Mouse (Mus musculus): ENCODE data around the gene Cyp27a1. TPM values are rescaled to one million over a fixed set of nuclear protein-coding genes. Genes with fewer than 3 reads are reported as not detected.

The Cyp27a1 gene
- polyA plus RNA-seq, 1 experiment from 2014 or later, result 19.8 TPM

DNA sequence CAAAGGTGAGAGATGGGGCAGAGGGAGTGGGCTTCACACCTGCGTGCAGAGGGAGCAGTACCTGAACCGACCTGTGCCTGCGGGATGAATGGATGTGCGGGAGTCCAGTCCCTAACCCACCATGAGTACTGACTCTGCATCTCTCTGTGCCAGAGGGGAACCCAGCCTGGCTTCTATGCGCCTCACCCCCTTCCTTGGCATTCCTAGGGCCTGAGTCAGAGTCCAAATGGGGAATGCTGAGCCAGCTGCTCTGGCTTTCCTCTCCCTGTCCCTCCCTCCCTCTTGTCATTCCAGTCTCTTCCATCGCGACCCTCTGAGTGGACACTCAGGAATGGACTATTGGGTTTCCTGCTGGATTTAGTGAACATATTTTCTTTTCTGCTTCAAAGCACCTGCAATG is 35.9 kb downstream of the Cyp27a1 start:
- H3K4me3 ChIP-seq (ENCODE audit: low read depth, low read length), result no peak overlapping the region
- DNase-seq (ENCODE audit: low spot score) (no peak), ATAC-seq (ENCODE audit: insufficient number of reproducible peaks, low FRiP score, low TSS enrichment, low read depth) (no peak)
- WGBS, result 62% methylated on average over 7 of the region's 7 CpGs
- no peaks in the 10 kb centered on the region for H3K4me1 ChIP-seq (ENCODE audit: control insufficient read depth, insufficient read depth, low read length)
- no peak overlapping the region for H3K4me2 ChIP-seq (ENCODE audit: low read depth, severe bottlenecking)
- H3K9me3 ChIP-seq (ENCODE audit: control insufficient read depth, low read length), result no peaks in the 10 kb centered on the region
- H3K36me3 ChIP-seq (ENCODE audit: control insufficient read depth, insufficient read depth, low read length), result no peaks in the 10 kb centered on the region
- no peak overlapping the region for H3K27ac ChIP-seq (replicated peaks; ENCODE audit: low read depth, low read length)
- 0 out of 2 replicates have a peak, but pooled peaks cover 12% of the 10 kb centered on the region for H3K27me3 ChIP-seq (ENCODE audit: control insufficient read depth, insufficient read depth, low read length)
- no peak overlapping the region for H3K9ac ChIP-seq (ENCODE audit: low read length)

DNA sequence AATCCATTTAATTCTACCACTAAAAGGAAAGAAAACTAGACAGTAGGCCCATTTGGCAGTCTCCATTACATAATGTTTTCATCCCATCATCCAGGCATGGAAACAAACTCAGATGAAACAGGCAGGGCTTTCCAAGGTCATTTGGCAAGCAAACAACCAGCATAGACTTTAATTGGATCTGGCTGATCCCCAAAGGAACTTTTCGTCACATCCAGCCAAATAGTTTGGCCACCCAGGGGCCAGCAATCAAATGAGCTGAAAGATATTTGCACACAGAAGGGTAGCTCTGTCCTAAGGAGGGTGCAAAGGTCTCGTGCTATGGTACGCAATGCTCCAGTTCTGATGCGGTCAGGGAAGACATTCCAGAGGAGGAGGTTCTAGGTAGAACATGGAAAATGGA is 37.3 kb downstream of the Cyp27a1 start:
- Histone ChIP-seq H3K27ac (replicated peaks; ENCODE audit: low read depth, low read length) (no peak overlapping the region), H3K4me1 (ENCODE audit: control insufficient read depth, insufficient read depth, low read length) (no peaks in the 10 kb centered on the region), H3K27me3 (ENCODE audit: control insufficient read depth, insufficient read depth, low read length) (0 out of 2 replicates have a peak, but pooled peaks cover 12% of the 10 kb centered on the region), H3K9me3 (ENCODE audit: control insufficient read depth, low read length) (no peaks in the 10 kb centered on the region), H3K9ac (ENCODE audit: low read length) (no peak overlapping the region), H3K36me3 (ENCODE audit: control insufficient read depth, insufficient read depth, low read length) (no peaks in the 10 kb centered on the region), H3K4me2 (ENCODE audit: low read depth, severe bottlenecking) (no peak overlapping the region), H3K4me3 (ENCODE audit: low read depth, low read length) (no peak overlapping the region)
- WGBS, result 85% methylated on average over 4 of the region's 4 CpGs
- no peak for DNase-seq (ENCODE audit: low spot score)
- no peak for ATAC-seq (ENCODE audit: insufficient number of reproducible peaks, low FRiP score, low TSS enrichment, low read depth)

DNA sequence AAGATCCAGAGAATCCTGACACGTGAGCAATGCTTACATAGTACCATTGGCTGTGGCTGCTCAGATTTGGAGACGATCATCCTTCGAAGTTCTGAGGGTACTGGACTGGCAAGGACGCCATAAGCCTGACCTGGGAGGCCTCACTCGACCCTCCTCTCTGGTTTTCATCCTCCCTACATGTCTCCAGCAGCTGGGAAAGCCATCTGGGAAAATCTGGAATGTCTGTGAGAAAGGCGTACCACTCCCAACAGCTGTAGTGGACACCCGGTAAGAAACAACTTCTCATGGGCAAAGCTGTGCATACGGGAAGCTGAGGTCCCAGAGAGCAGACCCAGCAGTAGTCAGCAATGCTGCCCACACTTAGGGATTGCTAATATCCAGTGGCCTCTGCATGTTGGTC is 38.8 kb downstream of the Cyp27a1 start:
- WGBS, result 84% methylated on average over 8 of the region's 8 CpGs
- H3K36me3 ChIP-seq (ENCODE audit: control insufficient read depth, insufficient read depth, low read length), result no peaks in the 10 kb centered on the region
- H3K27ac ChIP-seq (replicated peaks; ENCODE audit: low read depth, low read length), result no peak overlapping the region
- ATAC-seq (ENCODE audit: insufficient number of reproducible peaks, low FRiP score, low TSS enrichment, low read depth), result no peak
- H3K4me3 ChIP-seq (ENCODE audit: low read depth, low read length), result no peak overlapping the region
- H3K9ac ChIP-seq (ENCODE audit: low read length), result no peak overlapping the region
- DNase-seq (ENCODE audit: low spot score), result no peak
- H3K27me3 ChIP-seq (ENCODE audit: control insufficient read depth, insufficient read depth, low read length), result 0 out of 2 replicates have a peak, but pooled peaks cover 12% of the 10 kb centered on the region
- H3K9me3 ChIP-seq (ENCODE audit: control insufficient read depth, low read length), result no peaks in the 10 kb centered on the region
- no peak overlapping the region for H3K4me2 ChIP-seq (ENCODE audit: low read depth, severe bottlenecking)
- H3K4me1 ChIP-seq (ENCODE audit: control insufficient read depth, insufficient read depth, low read length), result no peaks in the 10 kb centered on the region

DNA sequence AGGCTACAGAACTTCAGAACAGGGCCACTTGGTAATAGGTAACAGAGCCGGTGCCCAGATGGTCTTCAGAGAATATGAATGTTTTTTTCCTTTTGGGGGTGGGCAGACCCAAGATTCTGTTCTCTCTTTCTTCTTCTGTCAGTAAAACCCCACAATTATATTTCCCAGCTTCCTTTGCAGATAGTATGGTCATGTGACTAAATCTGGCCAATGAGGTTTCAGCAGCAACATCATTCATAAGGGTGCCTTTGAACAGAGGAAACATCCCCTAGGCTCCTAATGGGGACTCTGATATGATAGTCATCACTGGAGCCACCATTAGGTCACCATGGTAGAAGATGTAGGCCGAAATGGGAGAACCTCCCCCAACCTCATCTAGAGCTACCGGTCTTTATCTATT is 39.5 kb downstream of the Cyp27a1 start:
- H3K27ac ChIP-seq (replicated peaks; ENCODE audit: low read depth, low read length), result no peak overlapping the region
- ATAC-seq (ENCODE audit: insufficient number of reproducible peaks, low FRiP score, low TSS enrichment, low read depth), result no peak
- no peak overlapping the region for H3K4me3 ChIP-seq (ENCODE audit: low read depth, low read length)
- no peak overlapping the region for H3K9ac ChIP-seq (ENCODE audit: low read length)
- DNase-seq (ENCODE audit: low spot score), result no peak
- H3K9me3 ChIP-seq (ENCODE audit: control insufficient read depth, low read length), result no peaks in the 10 kb centered on the region
- 98% methylated on average over 3 of the region's 3 CpGs for WGBS
- 0 out of 2 replicates have a peak, but pooled peaks cover 9% of the 10 kb centered on the region for H3K27me3 ChIP-seq (ENCODE audit: control insufficient read depth, insufficient read depth, low read length)
- H3K36me3 ChIP-seq (ENCODE audit: control insufficient read depth, insufficient read depth, low read length), result no peaks in the 10 kb centered on the region
- H3K4me2 ChIP-seq (ENCODE audit: low read depth, severe bottlenecking), result no peak overlapping the region
- H3K4me1 ChIP-seq (ENCODE audit: control insufficient read depth, insufficient read depth, low read length), result no peaks in the 10 kb centered on the region

DNA sequence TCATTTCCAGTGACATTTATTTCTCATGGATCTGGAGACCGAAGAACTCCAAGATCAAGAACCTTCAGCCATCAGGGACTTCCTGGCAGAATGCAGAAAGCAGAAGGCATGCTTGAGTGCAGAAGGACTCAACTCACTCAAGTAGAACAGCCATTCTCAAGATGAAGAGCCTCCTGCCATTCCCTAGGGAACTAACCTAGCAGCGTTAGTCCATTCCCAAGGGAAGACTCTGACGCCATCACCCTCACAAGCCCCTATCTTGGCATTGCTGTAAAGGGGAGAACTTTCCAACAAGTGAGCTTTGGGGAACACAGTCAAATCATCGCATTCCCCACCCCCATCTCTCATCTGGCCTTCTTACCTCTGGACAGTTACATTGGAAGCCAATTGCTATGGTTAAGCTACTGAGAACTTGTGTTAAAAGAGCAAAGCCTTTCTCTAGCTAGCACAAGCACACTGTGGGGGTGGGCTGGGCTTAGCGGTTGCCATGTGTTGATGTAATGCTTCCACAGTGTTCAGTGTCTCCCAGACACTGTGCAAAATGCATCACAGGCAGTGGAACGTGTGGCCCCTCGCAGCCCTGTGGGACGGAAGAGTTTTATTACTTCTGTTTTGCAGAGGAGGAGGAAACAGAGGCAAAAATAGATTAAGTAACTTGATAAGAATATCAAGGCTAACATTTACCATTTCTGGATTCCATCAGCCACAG is 40.0 kb downstream of the Cyp27a1 start:
- Histone ChIP-seq H3K9me3 (ENCODE audit: control insufficient read depth, low read length) (no peaks in the 10 kb centered on the region), H3K9ac (ENCODE audit: low read length) (no peak overlapping the region), H3K36me3 (ENCODE audit: control insufficient read depth, insufficient read depth, low read length) (no peaks in the 10 kb centered on the region), H3K27ac (replicated peaks; ENCODE audit: low read depth, low read length) (no peak overlapping the region), H3K27me3 (ENCODE audit: control insufficient read depth, insufficient read depth, low read length) (0 out of 2 replicates have a peak, but pooled peaks cover 7% of the 10 kb centered on the region), H3K4me1 (ENCODE audit: control insufficient read depth, insufficient read depth, low read length) (no peaks in the 10 kb centered on the region), H3K4me3 (ENCODE audit: low read depth, low read length) (no peak overlapping the region), H3K4me2 (ENCODE audit: low read depth, severe bottlenecking) (no peak overlapping the region)
- ATAC-seq (ENCODE audit: insufficient number of reproducible peaks, low FRiP score, low TSS enrichment, low read depth), result no peak
- WGBS, result 80% methylated on average over 8 of the region's 8 CpGs
- no peak for DNase-seq (ENCODE audit: low spot score)

DNA sequence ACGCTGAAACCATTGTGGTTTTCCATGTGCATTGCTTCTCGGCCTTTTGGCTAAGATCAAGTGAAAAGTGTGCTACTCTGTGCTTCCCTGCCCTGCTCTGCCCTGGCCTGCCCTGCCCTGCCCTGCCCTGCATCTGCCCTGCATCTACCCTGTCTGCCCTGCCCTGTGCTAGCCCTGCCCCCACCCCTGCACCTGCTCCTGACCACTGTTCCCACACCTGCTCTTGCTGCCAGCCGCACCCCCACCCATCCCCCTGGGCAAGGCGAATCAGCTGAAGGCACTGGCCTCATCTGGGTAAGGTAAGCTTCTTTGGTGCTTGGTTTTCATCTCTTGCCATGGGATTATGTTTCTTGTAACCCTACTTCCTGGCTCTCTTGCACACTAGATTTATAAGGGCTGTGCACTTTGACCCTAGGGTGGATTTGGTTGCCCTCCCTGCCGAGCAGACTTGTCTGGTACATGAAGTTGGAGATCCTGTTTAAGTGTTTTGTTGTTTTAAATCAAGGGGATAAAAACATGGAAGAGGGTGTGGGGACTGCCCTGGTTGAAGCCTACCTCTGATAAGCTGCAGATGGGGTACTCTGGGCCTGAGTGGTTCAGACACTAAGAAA is 40.9 kb downstream of the Cyp27a1 start:
- no peak overlapping the region for H3K4me2 ChIP-seq (ENCODE audit: low read depth, severe bottlenecking)
- no peak overlapping the region for H3K27ac ChIP-seq (replicated peaks; ENCODE audit: low read depth, low read length)
- no peaks in the 10 kb centered on the region for H3K9me3 ChIP-seq (ENCODE audit: control insufficient read depth, low read length)
- ATAC-seq (ENCODE audit: insufficient number of reproducible peaks, low FRiP score, low TSS enrichment, low read depth), result peak; percentile 44; the same call in 1 of the 2 replicates
- DNase-seq (ENCODE audit: low spot score), result no peak
- H3K9ac ChIP-seq (ENCODE audit: low read length), result no peak overlapping the region
- no peaks in the 10 kb centered on the region for H3K27me3 ChIP-seq (ENCODE audit: control insufficient read depth, insufficient read depth, low read length)
- no peak overlapping the region for H3K4me3 ChIP-seq (ENCODE audit: low read depth, low read length)
- no peaks in the 10 kb centered on the region for H3K36me3 ChIP-seq (ENCODE audit: control insufficient read depth, insufficient read depth, low read length)
- 51% methylated on average over 5 of the region's 5 CpGs for WGBS
- H3K4me1 ChIP-seq (ENCODE audit: control insufficient read depth, insufficient read depth, low read length), result no peaks in the 10 kb centered on the region

DNA sequence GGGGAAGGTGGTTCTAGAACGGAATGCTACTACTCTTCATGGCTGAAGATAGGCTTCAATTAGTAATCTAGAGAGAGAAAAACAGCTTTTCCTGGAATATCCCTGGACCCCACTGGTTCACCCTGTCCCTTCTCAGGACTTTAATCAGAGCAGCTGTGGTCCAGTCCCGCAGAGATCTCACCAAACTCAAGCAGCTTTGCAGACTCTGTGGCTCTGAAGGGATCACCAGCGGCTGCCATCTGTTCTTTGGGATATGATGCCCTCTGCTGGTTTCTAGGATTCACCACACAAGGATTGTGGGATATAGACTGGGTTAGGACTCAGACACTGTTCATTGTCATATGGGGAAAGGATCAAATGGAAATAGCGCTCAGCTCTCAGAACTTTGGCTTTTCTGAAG is 46.4 kb downstream of the Cyp27a1 start:
- peak; percentile 58 for DNase-seq (ENCODE audit: low spot score)
- no peak overlapping the region for H3K4me3 ChIP-seq (ENCODE audit: low read depth, low read length)
- WGBS, result 24% methylated on average over 4 of the region's 4 CpGs

DNA sequence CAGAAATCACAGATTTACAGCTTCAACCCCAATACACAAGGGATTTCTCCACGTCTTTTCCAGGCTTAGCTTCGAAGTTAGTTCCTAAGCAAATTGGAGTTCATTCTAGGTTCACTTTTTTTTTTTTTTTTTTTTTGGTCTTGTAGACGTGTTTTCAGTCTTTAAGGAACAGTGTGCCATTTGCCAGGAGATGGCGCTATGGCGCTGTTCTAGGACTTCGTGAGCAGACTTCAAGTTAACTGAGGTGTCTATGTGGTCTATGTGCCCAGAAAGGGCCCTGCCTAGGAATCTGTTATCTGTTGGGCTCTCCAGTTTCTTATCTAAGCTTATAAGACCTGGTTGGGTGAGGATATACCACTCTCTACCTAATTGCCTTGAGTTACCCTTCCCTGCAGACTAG is 49.7 kb downstream of the Cyp27a1 start:
- Histone ChIP-seq H3K4me3 (ENCODE audit: low read depth, low read length) (no peak overlapping the region), H3K4me2 (ENCODE audit: low read depth, severe bottlenecking) (no peak overlapping the region), H3K27ac (replicated peaks; ENCODE audit: low read depth, low read length) (no peak overlapping the region), H3K36me3 (ENCODE audit: control insufficient read depth, insufficient read depth, low read length) (no peaks in the 10 kb centered on the region), H3K4me1 (ENCODE audit: control insufficient read depth, insufficient read depth, low read length) (no peaks in the 10 kb centered on the region), H3K27me3 (ENCODE audit: control insufficient read depth, insufficient read depth, low read length) (peaks cover under 1% of the 10 kb centered on the region; the same call in 1 of the 2 replicates), H3K9me3 (ENCODE audit: control insufficient read depth, low read length) (no peaks in the 10 kb centered on the region), H3K9ac (ENCODE audit: low read length) (no peak overlapping the region)
- WGBS, result 5% methylated on average over 6 of the region's 6 CpGs
- peak; percentile 84 for DNase-seq (ENCODE audit: low spot score)
- no peak for ATAC-seq (ENCODE audit: insufficient number of reproducible peaks, low FRiP score, low TSS enrichment, low read depth)

More for the DNA sequence above, 46.4 kb downstream of the Cyp27a1 start:
- no peak for ATAC-seq (ENCODE audit: insufficient number of reproducible peaks, low FRiP score, low TSS enrichment, low read depth)
- Histone ChIP-seq H3K9ac (ENCODE audit: low read length) (no peak overlapping the region), H3K27me3 (ENCODE audit: control insufficient read depth, insufficient read depth, low read length) (no peaks in the 10 kb centered on the region), H3K4me2 (ENCODE audit: low read depth, severe bottlenecking) (no peak overlapping the region), H3K36me3 (ENCODE audit: control insufficient read depth, insufficient read depth, low read length) (no peaks in the 10 kb centered on the region), H3K4me1 (ENCODE audit: control insufficient read depth, insufficient read depth, low read length) (no peaks in the 10 kb centered on the region), H3K9me3 (ENCODE audit: control insufficient read depth, low read length) (no peaks in the 10 kb centered on the region), H3K27ac (replicated peaks; ENCODE audit: low read depth, low read length) (no peak overlapping the region)

Data from limb, embryonic 11.5 days (tissue).